Mouse (Mus musculus) neutrophil, adult 5-6 weeks (primary cell): ENCODE data around the gene Tfap4. TPM values are rescaled to one million over a fixed set of nuclear protein-coding genes. Genes with fewer than 3 reads are reported as not detected.
A peak's percentile ranks its signal among the peaks of the same experiment; 100 is the strongest.

ENCODE experiments used
- ATAC-seq: fragments of 151-379, 151-347 bp; 2 replicates; pipeline ENCODE4 v1.8.0; 2017; ENCODE audit warnings: mild to moderate bottlenecking, moderate TSS enrichment; ENCODE audit not compliant: insufficient number of reproducible peaks, poor library complexity, low FRiP score, severe bottlenecking; ENCODE audit errors: extremely low read depth
- total RNA-seq: library from RNA; stranded (forward); fragments of 200-1000 nt; gene quantifications from 2 replicates; pipeline ENCODE4 v1.2.3, GENCODE M21; 2017

Tfap4 gene
- total RNA-seq = 8.0 and 8.5 TPM in 2 replicates

- ATAC-seq = peak; percentile 47
Observed at GRCm38 (mm10) chr16:4559715-4560144, at the start of gene Tfap4. Tfap4 (minus strand) TSS chr16:4559854.

- no peak for ATAC-seq
Observed at GRCm38 (mm10) chr16:4608532-4609059, 48.9 kb upstream of the Tfap4 start.

- ATAC-seq = peak; percentile 65
Observed at GRCm38 (mm10) chr16:4607818-4608531, 48.3 kb upstream of the Tfap4 start.

- ATAC-seq = no peak
Observed at GRCm38 (mm10) chr16:4606431-4607084, 46.9 kb upstream of the Tfap4 start.

- no peak for ATAC-seq
Observed at GRCm38 (mm10) chr16:4605514-4606131, 46.0 kb upstream of the Tfap4 start.

- ATAC-seq = no peak
Observed at GRCm38 (mm10) chr16:4604293-4604837, 44.7 kb upstream of the Tfap4 start.

GRCm38 (mm10) chr16:4603453-4603837 is 43.8 kb upstream of the Tfap4 start:
- no peak for ATAC-seq

- no peak for ATAC-seq
Observed at GRCm38 (mm10) chr16:4602766-4603452, 43.3 kb upstream of the Tfap4 start.

- no peak for ATAC-seq
Observed at GRCm38 (mm10) chr16:4602189-4602588, 42.5 kb upstream of the Tfap4 start.

- no peak for ATAC-seq
Observed at GRCm38 (mm10) chr16:4600701-4601310, 41.2 kb upstream of the Tfap4 start.

- ATAC-seq = no peak
Observed at GRCm38 (mm10) chr16:4599616-4600015, 40.0 kb upstream of the Tfap4 start.

- no peak for ATAC-seq
Observed at GRCm38 (mm10) chr16:4598891-4599543, 39.4 kb upstream of the Tfap4 start.

- no peak for ATAC-seq
Observed at GRCm38 (mm10) chr16:4598041-4598440, 38.4 kb upstream of the Tfap4 start.

GRCm38 (mm10) chr16:4597296-4597695 is 37.6 kb upstream of the Tfap4 start:
- ATAC-seq = no peak

- no peak for ATAC-seq
Observed at GRCm38 (mm10) chr16:4596836-4597235, 37.2 kb upstream of the Tfap4 start.

GRCm38 (mm10) chr16:4596141-4596728 is 36.6 kb upstream of the Tfap4 start:
- ATAC-seq = no peak

GRCm38 (mm10) chr16:4595527-4595963 is 35.9 kb upstream of the Tfap4 start:
- no peak for ATAC-seq
